Mouse (Mus musculus) lung, postnatal 14 days (tissue): ENCODE measurements at regions not wholly inside any gene's neighbourhood (a gene's known extent, or its start where the extent isn't known, plus 50 kb on each side); places are given as distances from the start of the nearest gene placed in this dataset.
"Not testable (repeated sequence)": the region's sequence is repeated elsewhere in the genome, so short reads cannot be mapped to it uniquely, and the experiment has no call there.

Experiments used
- DNase-seq: peaks from one replicate; pipeline ENCODE4 v3.0.0; 2021

- DNase-seq, result not testable (repeated sequence)
Observed at GRCm38 (mm10) chr14:27562564-27562963, 54.3 kb upstream of the Ccdc66 start.

- DNase-seq, result not testable (repeated sequence)
Observed at GRCm38 (mm10) chr14:27561974-27562373, 53.7 kb upstream of the Ccdc66 start.

- peak; percentile 66 for DNase-seq
Observed at GRCm38 (mm10) chr14:27560434-27560833, 52.2 kb upstream of the Ccdc66 start.

GRCm38 (mm10) chr14:27558794-27559491 is 50.7 kb upstream of the Ccdc66 start:
- DNase-seq, result no peak
